Mouse (Mus musculus) stomach, embryonic 14.5 days (tissue): ENCODE data around the gene Dkk3. TPM values are rescaled to one million over a fixed set of nuclear protein-coding genes. Genes with fewer than 3 reads are reported as not detected.
"Not testable (repeated sequence)": the region's sequence is repeated elsewhere in the genome, so short reads cannot be mapped to it uniquely, and the experiment has no call there.

Experiments used
- ATAC-seq: fragments of 200-750 bp; cut with Nextera tagmentation; 2 replicates; pipeline ENCODE4 v1.8.0; 2017; ENCODE audit warnings: low read depth, moderate TSS enrichment; ENCODE audit not compliant: insufficient number of reproducible peaks, insufficient read depth, low FRiP score
- H3K27ac ChIP-seq: fragments of 300-500 bp; sonication (generic); 2 replicates; pipeline ENCODE4 v1.5.1; 2014; ENCODE audit warnings: mild to moderate bottlenecking, low read length, moderate library complexity, mixed read lengths
- H3K27me3 ChIP-seq: fragments of 300-500 bp; sonication (generic); 2 replicates; pipeline ENCODE4 v1.6.1; 2014; ENCODE audit warnings: low read length, control low read depth, mixed read lengths; ENCODE audit not compliant: control insufficient read depth, insufficient read depth
- H3K36me3 ChIP-seq: fragments of 300-500 bp; sonication (generic); 2 replicates; pipeline ENCODE4 v1.6.1; 2014; ENCODE audit warnings: mild to moderate bottlenecking, control low read depth, low read length, moderate library complexity, mixed read lengths; ENCODE audit not compliant: control insufficient read depth, insufficient read depth
- H3K4me1 ChIP-seq: fragments of 300-500 bp; sonication (generic); 2 replicates; pipeline ENCODE4 v1.6.1; 2014; ENCODE audit warnings: low read length, control low read depth, mixed read lengths; ENCODE audit not compliant: control insufficient read depth, insufficient read depth
- H3K4me2 ChIP-seq: fragments of 300-500 bp; sonication (generic); replicated peaks from 2 replicates; pipeline ENCODE4 v1.6.1; 2014; ENCODE audit warnings: low read depth, low read length, control low read depth
- H3K4me3 ChIP-seq: fragments of 300-500 bp; sonication (generic); 2 replicates; pipeline ENCODE4 v1.5.1; 2014; ENCODE audit warnings: low read depth, low read length, control low read depth
- H3K9ac ChIP-seq: fragments of 300-500 bp; sonication (generic); replicated peaks from 2 replicates; pipeline ENCODE4 v1.6.1; 2014; ENCODE audit warnings: low read depth, mild to moderate bottlenecking, control low read depth, low read length, moderate library complexity, mixed read lengths
- H3K9me3 ChIP-seq: fragments of 300-500 bp; sonication (generic); 2 replicates; pipeline ENCODE4 v1.6.1; 2016; ENCODE audit warnings: low read depth, low read length, control low read depth; ENCODE audit not compliant: control insufficient read depth
- WGBS: fragments of 180-500 bp; shearing (Covaris S2); extraction: QIAGEN DNeasy Blood & Tissue Kit; methylation state at CpG from one replicate; pipeline ENCODE4 v1.1.7; 2014; 5-methylcytosine and 5-hydroxymethylcytosine counted together
- polyA plus RNA-seq: library from polyadenylated mRNA; unstranded; fragments of >200 nt; fragmentation: Nextera tagmentation; extraction: Ambion mirVana; gene quantifications from 2 replicates; pipeline ENCODE4 v1.2.1, GENCODE M21; 2014

The Dkk3 gene
- polyA plus RNA-seq, 1 experiment from 2014 or later: 31.5 TPM

GRCm38 (mm10) chr7:112102933-112103332 lies 55.9 kb downstream of the Dkk3 start:
- H3K9ac ChIP-seq: no peak overlapping the region
- H3K4me1 ChIP-seq: no peaks in the 10 kb centered on the region
- no peaks in the 10 kb centered on the region for H3K27me3 ChIP-seq
- no peak for ATAC-seq
- peaks cover 73% of the 10 kb centered on the region for H3K36me3 ChIP-seq
- no peak overlapping the region for H3K4me2 ChIP-seq
- H3K9me3 ChIP-seq: no peaks in the 10 kb centered on the region
- no peak overlapping the region for H3K27ac ChIP-seq
- no peak overlapping the region for H3K4me3 ChIP-seq
- WGBS: 66% methylated on average over 5 of the region's 5 CpGs

GRCm38 (mm10) chr7:112100887-112101286 lies 58.0 kb downstream of the Dkk3 start:
- no peak for ATAC-seq
- H3K27ac ChIP-seq: no peak overlapping the region
- H3K27me3 ChIP-seq: no peaks in the 10 kb centered on the region
- no peaks in the 10 kb centered on the region for H3K4me1 ChIP-seq
- peaks cover 71% of the 10 kb centered on the region for H3K36me3 ChIP-seq
- no peaks in the 10 kb centered on the region for H3K9me3 ChIP-seq
- WGBS: 91% methylated on average over 2 of the region's 2 CpGs
- H3K4me2 ChIP-seq: no peak overlapping the region
- H3K9ac ChIP-seq: no peak overlapping the region
- H3K4me3 ChIP-seq: no peak overlapping the region

- H3K36me3 ChIP-seq: peaks cover 73% of the 10 kb centered on the region
- not testable (repeated sequence) for H3K9me3 ChIP-seq
Measured at GRCm38 (mm10) chr7:112094923-112095322, 63.9 kb downstream of the Dkk3 start.

GRCm38 (mm10) chr7:112086186-112086585 lies 72.7 kb downstream of the Dkk3 start:
- H3K9ac ChIP-seq: no peak overlapping the region
- H3K27me3 ChIP-seq: no peaks in the 10 kb centered on the region
- no peaks in the 10 kb centered on the region for H3K4me1 ChIP-seq
- no peak for ATAC-seq
- WGBS: 90% methylated on average over 2 of the region's 2 CpGs
- H3K27ac ChIP-seq: no peak overlapping the region
- no peaks in the 10 kb centered on the region for H3K9me3 ChIP-seq
- H3K4me2 ChIP-seq: no peak overlapping the region
- no peak overlapping the region for H3K4me3 ChIP-seq
- H3K36me3 ChIP-seq: peaks cover 55% of the 10 kb centered on the region

More at GRCm38 (mm10) chr7:112094923-112095322, 63.9 kb downstream of the Dkk3 start:
- H3K4me2 ChIP-seq, ATAC-seq, H3K27ac ChIP-seq, H3K4me1 ChIP-seq, H3K27me3 ChIP-seq, H3K4me3 ChIP-seq, H3K9ac ChIP-seq: not testable (repeated sequence)
- 88% methylated on average over 4 of the region's 4 CpGs for WGBS

GRCm38 (mm10) chr7:112085062-112085461 lies 73.8 kb downstream of the Dkk3 start:
- Histone ChIP-seq H3K27me3 (no peaks in the 10 kb centered on the region), H3K9me3 (no peaks in the 10 kb centered on the region), H3K36me3 (peaks cover 54% of the 10 kb centered on the region), H3K4me2 (no peak overlapping the region), H3K27ac (no peak overlapping the region), H3K4me1 (no peaks in the 10 kb centered on the region), H3K9ac (no peak overlapping the region), H3K4me3 (no peak overlapping the region)
- no peak for ATAC-seq
- WGBS: 32% methylated on average over 4 of the region's 4 CpGs

GRCm38 (mm10) chr7:112084222-112084621 lies 74.6 kb downstream of the Dkk3 start:
- ATAC-seq: no peak
- no peak overlapping the region for H3K9ac ChIP-seq
- H3K9me3 ChIP-seq: no peaks in the 10 kb centered on the region
- H3K4me3 ChIP-seq: no peak overlapping the region
- H3K4me2 ChIP-seq: no peak overlapping the region
- H3K27ac ChIP-seq: no peak overlapping the region
- H3K4me1 ChIP-seq: no peaks in the 10 kb centered on the region
- no peaks in the 10 kb centered on the region for H3K27me3 ChIP-seq
- WGBS: 81% methylated on average over 2 of the region's 2 CpGs
- peaks cover 54% of the 10 kb centered on the region for H3K36me3 ChIP-seq

GRCm38 (mm10) chr7:112082636-112083035 lies 76.2 kb downstream of the Dkk3 start:
- no peak overlapping the region for H3K27ac ChIP-seq
- no peak overlapping the region for H3K9ac ChIP-seq
- no peak overlapping the region for H3K4me2 ChIP-seq
- H3K4me3 ChIP-seq: no peak overlapping the region
- no peaks in the 10 kb centered on the region for H3K27me3 ChIP-seq
- no peaks in the 10 kb centered on the region for H3K9me3 ChIP-seq
- no peak for ATAC-seq
- no peaks in the 10 kb centered on the region for H3K4me1 ChIP-seq
- peaks cover 57% of the 10 kb centered on the region for H3K36me3 ChIP-seq
- 86% methylated on average over 1 of the region's 1 CpGs for WGBS

GRCm38 (mm10) chr7:112074868-112075267 lies 84.0 kb downstream of the Dkk3 start:
- 81% methylated on average over 5 of the region's 5 CpGs for WGBS
- Histone ChIP-seq H3K27ac (no peak overlapping the region), H3K4me2 (no peak overlapping the region), H3K4me1 (no peaks in the 10 kb centered on the region), H3K9me3 (no peaks in the 10 kb centered on the region), H3K4me3 (no peak overlapping the region), H3K9ac (no peak overlapping the region), H3K36me3 (peaks cover 44% of the 10 kb centered on the region), H3K27me3 (no peaks in the 10 kb centered on the region)
- ATAC-seq: no peak
